Mouse (Mus musculus) ES-E14 (cell line): ENCODE data around the gene Gdpgp1. TPM values are rescaled to one million over a fixed set of nuclear protein-coding genes. Genes with fewer than 3 reads are reported as not detected.

ENCODE experiments used
- DNase-seq: peaks from one replicate; pipeline ENCODE4 v3.0.0-alpha.2; 2013; ENCODE audit warnings: low read depth, low spot score
- H3K27ac ChIP-seq: 2 replicates; pipeline ENCODE4 v1.5.1; 2012; ENCODE audit warnings: low read depth, mild to moderate bottlenecking, low read length, moderate library complexity, mixed read lengths; ENCODE audit not compliant: poor library complexity, insufficient read depth, severe bottlenecking
- H3K36me3 ChIP-seq: 2 replicates; pipeline ENCODE4 v1.6.1; 2012; ENCODE audit warnings: mild to moderate bottlenecking, low read length, moderate library complexity, mixed read lengths; ENCODE audit not compliant: control insufficient read depth, poor library complexity, insufficient read depth, severe bottlenecking
- H3K4me1 ChIP-seq, 2 experiments: fragments of 150-350 bp in 1 of 2; sonication (generic) in 1 of 2; 2 replicates each; pipeline ENCODE4 v1.6.1; 2012; ENCODE audit warnings: low read length in 2 of 2, mild to moderate bottlenecking in 1 of 2, mixed read lengths in 1 of 2; ENCODE audit not compliant: control insufficient read depth in 2 of 2, insufficient read depth in 2 of 2, poor library complexity in 1 of 2
- H3K4me3 ChIP-seq, 2 experiments: fragments of 150-350 bp in 1 of 2; sonication (generic) in 1 of 2; 2 replicates each; pipeline ENCODE4 v1.5.1; 2012; ENCODE audit warnings: low read length in 2 of 2, low read depth in 1 of 2, mild to moderate bottlenecking in 1 of 2, mixed read lengths in 1 of 2; ENCODE audit not compliant: insufficient read depth in 1 of 2, poor library complexity in 1 of 2, severe bottlenecking in 1 of 2
- H3K9ac ChIP-seq: 2 replicates; pipeline ENCODE4 v1.6.1; 2012; ENCODE audit warnings: low read depth, mild to moderate bottlenecking, low read length, mixed read lengths; ENCODE audit not compliant: poor library complexity, insufficient read depth, severe bottlenecking
- H3K9me3 ChIP-seq: fragments of 150-350 bp; sonication (generic); 2 replicates; pipeline ENCODE4 v1.6.1; 2012; ENCODE audit warnings: low read depth, mild to moderate bottlenecking, low read length; ENCODE audit not compliant: control insufficient read depth, insufficient read depth
- CHD2 ChIP-seq: IDR thresholded peaks from 2 replicates; pipeline ENCODE4 v1.6.1; 2014; ENCODE audit warnings: mild to moderate bottlenecking, low read depth, low read length, inconsistent platforms
- HCFC1 ChIP-seq: IDR thresholded peaks from 2 replicates; pipeline ENCODE4 v1.6.1; 2012; ENCODE audit warnings: low read length, inconsistent platforms, borderline replicate concordance; ENCODE audit not compliant: insufficient read depth
- MAFK ChIP-seq: IDR thresholded peaks from 2 replicates; pipeline ENCODE4 v1.6.1; 2014; ENCODE audit warnings: mild to moderate bottlenecking, low read depth, low read length, inconsistent platforms; ENCODE audit not compliant: insufficient read depth
- ZC3H11A ChIP-seq: IDR thresholded peaks from 2 replicates; pipeline ENCODE4 v1.6.1; 2012; ENCODE audit warnings: low read depth, mild to moderate bottlenecking, inconsistent platforms, low read length, borderline replicate concordance
- ZNF384 ChIP-seq: IDR thresholded peaks from 2 replicates; pipeline ENCODE4 v1.6.1; 2012; ENCODE audit warnings: low read depth, low read length, inconsistent platforms
- in situ Hi-C, 2 experiments: fragments of 600-800 bp; cut with MboI; formaldehyde crosslinking; loops; one replicate each; pipeline ENCODE4 v1.15.1; 2025; ENCODE audit warnings: low sequenced_read_pairs in 2 of 2, inconsistent platforms in 1 of 2; ENCODE audit not compliant: unreplicated experiment in 2 of 2
- total RNA-seq: library from RNA; depleted of rRNA; stranded (reverse); fragments of 300-350 nt; gene quantifications from 2 replicates; pipeline ENCODE4 v1.2.3, GENCODE M21; 2012

Gdpgp1 gene
- total RNA-seq, 1 experiment, result 4.4 TPM

- Histone ChIP-seq H3K4me3 (no peak overlapping the region), H3K9me3 (no peaks in the 10 kb centered on the region), H3K27ac (no peak overlapping the region), H3K9ac (no peak overlapping the region), H3K4me1 (no peaks in the 10 kb centered on the region), H3K36me3 (peaks cover 25% of the 10 kb centered on the region)
- TF ChIP-seq HCFC1, result no peak
- no peak for TF ChIP-seq ZNF384
- in situ Hi-C loops, result no loop called here
- no peak for DNase-seq
Measured at GRCm38 (mm10) chr7:80280998-80281397, 48.3 kb downstream of the Gdpgp1 start.

GRCm38 (mm10) chr7:80281646-80282045 is 49.0 kb downstream of the Gdpgp1 start:
- no peak overlapping the region for H3K9ac ChIP-seq
- no peaks in the 10 kb centered on the region for H3K4me1 ChIP-seq
- H3K36me3 ChIP-seq, result peaks cover 26% of the 10 kb centered on the region
- DNase-seq, result no peak
- no peak overlapping the region for H3K4me3 ChIP-seq
- no peaks in the 10 kb centered on the region for H3K9me3 ChIP-seq
- no peak overlapping the region for H3K27ac ChIP-seq
- TF ChIP-seq ZNF384 (no peak), MAFK (no peak), ZC3H11A (no peak)
- in situ Hi-C loops, result no loop called here

GRCm38 (mm10) chr7:80283226-80283918 is 50.7 kb downstream of the Gdpgp1 start:
- Histone ChIP-seq H3K9me3 (no peaks in the 10 kb centered on the region), H3K4me1 (no peaks in the 10 kb centered on the region), H3K27ac (no peak overlapping the region), H3K4me3 (no peak overlapping the region), H3K9ac (no peak overlapping the region), H3K36me3 (peaks cover 34% of the 10 kb centered on the region)
- TF ChIP-seq ZC3H11A (no peak), MAFK (no peak), CHD2 (no peak), ZNF384 (no peak)
- in situ Hi-C loops, result no loop called here
- no peak for DNase-seq

GRCm38 (mm10) chr7:80284391-80284790 is 51.7 kb downstream of the Gdpgp1 start:
- in situ Hi-C loops, result no loop called here
- Histone ChIP-seq H3K9ac (no peak overlapping the region), H3K36me3 (peaks cover 34% of the 10 kb centered on the region), H3K27ac (no peak overlapping the region), H3K4me3 (no peak overlapping the region), H3K4me1 (no peaks in the 10 kb centered on the region), H3K9me3 (no peaks in the 10 kb centered on the region)
- TF ChIP-seq ZC3H11A (no peak), ZNF384 (no peak), HCFC1 (no peak), CHD2 (no peak), MAFK (no peak)
- no peak for DNase-seq

GRCm38 (mm10) chr7:80285725-80286124 is 53.1 kb downstream of the Gdpgp1 start:
- Histone ChIP-seq H3K9ac (no peak overlapping the region), H3K36me3 (peaks cover 35% of the 10 kb centered on the region), H3K4me1 (no peaks in the 10 kb centered on the region), H3K27ac (no peak overlapping the region), H3K4me3 (no peak overlapping the region), H3K9me3 (no peaks in the 10 kb centered on the region)
- in situ Hi-C loops, result no loop called here
- no peak for TF ChIP-seq HCFC1
- no peak for TF ChIP-seq MAFK
- no peak for TF ChIP-seq CHD2
- TF ChIP-seq ZNF384, result no peak
- TF ChIP-seq ZC3H11A, result no peak
- DNase-seq, result no peak
